Mouse (Mus musculus) gastrocnemius, postnatal 14 days (tissue): ENCODE measurements around the gene Nr6a1. TPM values are rescaled to one million over a fixed set of nuclear protein-coding genes. Genes with fewer than 3 reads are reported as not detected.

Source experiments
- DNase-seq: peaks from one replicate; pipeline ENCODE4 v3.0.0; 2021; ENCODE audit warnings: mixed read lengths
- intact Hi-C: fragments of 180-260 bp; cut with DNase I; formaldehyde crosslinking; loops from one replicate; pipeline ENCODE4 v1.15.1; 2025; ENCODE audit warnings: low total_unique reads
- total RNA-seq, 2 experiments: library from RNA; stranded (reverse); gene quantifications; 2 replicates each; pipeline ENCODE4 v1.2.3; 2021

The Nr6a1 gene
- total RNA-seq, 2 experiments from 2014 or later = 1.5 to 2.1 TPM

GRCm38 (mm10) chr2:38906097-38906496 is 21.4 kb downstream of the Nr6a1 start:
- intact Hi-C loops = no loop called here
- peak; percentile 60 for DNase-seq

- DNase-seq = no peak
- intact Hi-C loops = no loop called here
Observed at GRCm38 (mm10) chr2:38904290-38904689, 23.2 kb downstream of the Nr6a1 start.

- DNase-seq = no peak
- intact Hi-C loops = no loop called here
Observed at GRCm38 (mm10) chr2:38902866-38903265, 24.6 kb downstream of the Nr6a1 start.

- no peak for DNase-seq
- intact Hi-C loops = no loop called here
Observed at GRCm38 (mm10) chr2:38880907-38881672, 46.4 kb downstream of the Nr6a1 start.

GRCm38 (mm10) chr2:38874544-38875108 is 52.9 kb downstream of the Nr6a1 start:
- intact Hi-C loops = no loop called here
- DNase-seq = no peak

- DNase-seq = no peak
- intact Hi-C loops = no loop called here
Observed at GRCm38 (mm10) chr2:38872730-38873129, 54.8 kb downstream of the Nr6a1 start.

- no peak for DNase-seq
- intact Hi-C loops = no loop called here
Observed at GRCm38 (mm10) chr2:38866711-38867110, 60.8 kb downstream of the Nr6a1 start.

- DNase-seq = peak; percentile 4
- intact Hi-C loops = no loop called here
Observed at GRCm38 (mm10) chr2:38864011-38864410, 63.5 kb downstream of the Nr6a1 start.

- DNase-seq = no peak
- intact Hi-C loops = no loop called here
Observed at GRCm38 (mm10) chr2:38851797-38852196, 75.7 kb downstream of the Nr6a1 start.

GRCm38 (mm10) chr2:38846319-38846718 is 81.2 kb downstream of the Nr6a1 start:
- intact Hi-C loops = no loop called here
- no peak for DNase-seq

- intact Hi-C loops = no loop called here
- no peak for DNase-seq
Observed at GRCm38 (mm10) chr2:38835489-38835888, 92.0 kb downstream of the Nr6a1 start.

- intact Hi-C loops = no loop called here
- DNase-seq = no peak
Observed at GRCm38 (mm10) chr2:38831976-38832375, 95.5 kb downstream of the Nr6a1 start.

- DNase-seq = no peak
- intact Hi-C loops = no loop called here
Observed at GRCm38 (mm10) chr2:38829521-38829920, 98.0 kb downstream of the Nr6a1 start.

GRCm38 (mm10) chr2:38827801-38828306 is 99.6 kb downstream of the Nr6a1 start:
- no peak for DNase-seq
- intact Hi-C loops = no loop called here

- intact Hi-C loops = no loop called here
- no peak for DNase-seq
Observed at GRCm38 (mm10) chr2:38826189-38826588, 101.3 kb downstream of the Nr6a1 start.

GRCm38 (mm10) chr2:38824791-38825768 is 102.4 kb downstream of the Nr6a1 start:
- intact Hi-C loops = no loop called here
- DNase-seq = no peak

GRCm38 (mm10) chr2:38823912-38824583 is 103.4 kb downstream of the Nr6a1 start:
- intact Hi-C loops = no loop called here
- DNase-seq = peak; percentile 54

GRCm38 (mm10) chr2:38823406-38823805 is 104.1 kb downstream of the Nr6a1 start:
- DNase-seq = no peak
- intact Hi-C loops = no loop called here

- intact Hi-C loops = no loop called here
- peak; percentile 64 for DNase-seq
Observed at GRCm38 (mm10) chr2:38822995-38823394, 104.5 kb downstream of the Nr6a1 start.
